Mouse (Mus musculus) kidney, postnatal 10 days (tissue): ENCODE results near the gene Cpsf4l.
"Not testable (repeated sequence)": the region's sequence is repeated elsewhere in the genome, so short reads cannot be mapped to it uniquely, and the experiment has no call there.

Experiments used
- DNase-seq: peaks from one replicate; pipeline ENCODE4 v3.0.0; 2021; ENCODE audit warnings: mixed read lengths

The Cpsf4l gene

GRCm38 (mm10) chr11:113661835-113662351, 47.9 kb downstream of the Cpsf4l start:
- no peak for DNase-seq

- DNase-seq: no peak
Observed at GRCm38 (mm10) chr11:113660940-113661339, 48.9 kb downstream of the Cpsf4l start.

- DNase-seq: not testable (repeated sequence)
Observed at GRCm38 (mm10) chr11:113660213-113660612, 49.6 kb downstream of the Cpsf4l start.

- no peak for DNase-seq
Observed at GRCm38 (mm10) chr11:113658763-113659162, 51.1 kb downstream of the Cpsf4l start.

- DNase-seq: no peak
Observed at GRCm38 (mm10) chr11:113658319-113658718, 51.5 kb downstream of the Cpsf4l start.

- DNase-seq: no peak
Observed at GRCm38 (mm10) chr11:113657221-113657620, 52.6 kb downstream of the Cpsf4l start.

GRCm38 (mm10) chr11:113656511-113656932, 53.3 kb downstream of the Cpsf4l start:
- no peak for DNase-seq

- DNase-seq: no peak
Observed at GRCm38 (mm10) chr11:113654561-113655270, 55.1 kb downstream of the Cpsf4l start.

GRCm38 (mm10) chr11:113654105-113654504, 55.7 kb downstream of the Cpsf4l start:
- no peak for DNase-seq

- DNase-seq: peak; percentile 43
Observed at GRCm38 (mm10) chr11:113652516-113652915, 57.3 kb downstream of the Cpsf4l start.

GRCm38 (mm10) chr11:113651907-113652273, 57.9 kb downstream of the Cpsf4l start:
- DNase-seq: peak; percentile 73

- DNase-seq: no peak
Observed at GRCm38 (mm10) chr11:113651206-113651906, 58.5 kb downstream of the Cpsf4l start.

- DNase-seq: peak; percentile 84
Observed at GRCm38 (mm10) chr11:113649353-113650210, 60.2 kb downstream of the Cpsf4l start, which contains the start of gene Slc39a11. TSS of gene Slc39a11 (minus strand) at chr11:113650079.

GRCm38 (mm10) chr11:113648690-113649352, 61.0 kb downstream of the Cpsf4l start, which contains the start of gene Cog1:
TSS of gene Cog1 (plus strand) at chr11:113649169.
- DNase-seq: no peak
